Mouse (Mus musculus) heart, embryonic 10.5 days (tissue): ENCODE results near the gene Uso1. TPM values are rescaled to one million over a fixed set of nuclear protein-coding genes. Genes with fewer than 3 reads are reported as not detected.

ENCODE experiments used
- DNase-seq: peaks from one replicate; pipeline ENCODE4 v3.0.0-alpha.2; 2017; ENCODE audit warnings: low spot score
- H3K27ac ChIP-seq: fragments of 300-500 bp; sonication (generic); 2 replicates; pipeline ENCODE4 v1.5.1; 2016; ENCODE audit warnings: mild to moderate bottlenecking
- H3K27me3 ChIP-seq: fragments of 300-500 bp; sonication (generic); 2 replicates; pipeline ENCODE4 v1.6.1; 2016; ENCODE audit warnings: mild to moderate bottlenecking; ENCODE audit not compliant: poor library complexity, insufficient read depth, severe bottlenecking
- H3K36me3 ChIP-seq: fragments of 300-500 bp; sonication (generic); 2 replicates; pipeline ENCODE4 v1.6.1; 2016; ENCODE audit warnings: mild to moderate bottlenecking, moderate library complexity
- H3K4me1 ChIP-seq: fragments of 300-500 bp; sonication (generic); 2 replicates; pipeline ENCODE4 v1.6.1; 2016; ENCODE audit warnings: mild to moderate bottlenecking
- H3K4me3 ChIP-seq: fragments of 300-500 bp; sonication (generic); 2 replicates; pipeline ENCODE4 v1.5.1; 2016; ENCODE audit warnings: mild to moderate bottlenecking, moderate library complexity
- H3K9me3 ChIP-seq: fragments of 300-500 bp; sonication (generic); 2 replicates; pipeline ENCODE4 v1.6.1; 2016; ENCODE audit warnings: mild to moderate bottlenecking, moderate library complexity
- WGBS: fragments of 180-500 bp; shearing (Covaris S2); methylation state at CpG from one replicate; pipeline ENCODE4 v1.1.7; 2016; 5-methylcytosine and 5-hydroxymethylcytosine counted together
- polyA plus RNA-seq: library from polyadenylated mRNA; unstranded; fragments of >200 nt; fragmentation: Nextera tagmentation; extraction: Ambion mirVana; gene quantifications from 2 replicates; pipeline ENCODE4 v1.2.1, GENCODE M21; 2016

The Uso1 gene
- polyA plus RNA-seq, 1 experiment from 2014 or later = 48.9 TPM

- peaks cover 8% of the 10 kb centered on the region; the same call in 1 of the 2 replicates for H3K4me1 ChIP-seq
- no peak for DNase-seq
- 0 out of 2 replicates have a peak overlapping the region, but pooled peaks have one; percentile 13 for H3K27ac ChIP-seq
- no peaks in the 10 kb centered on the region for H3K27me3 ChIP-seq
- WGBS = 13% methylated on average over 6 of the region's 6 CpGs
- no peaks in the 10 kb centered on the region for H3K9me3 ChIP-seq
- peak overlapping the region; percentile 46 for H3K4me3 ChIP-seq
- H3K36me3 ChIP-seq = no peaks in the 10 kb centered on the region
These were observed 25.6 kb upstream of the Uso1 start for GRCm38 (mm10) chr5:92112175-92112574.

DNA sequence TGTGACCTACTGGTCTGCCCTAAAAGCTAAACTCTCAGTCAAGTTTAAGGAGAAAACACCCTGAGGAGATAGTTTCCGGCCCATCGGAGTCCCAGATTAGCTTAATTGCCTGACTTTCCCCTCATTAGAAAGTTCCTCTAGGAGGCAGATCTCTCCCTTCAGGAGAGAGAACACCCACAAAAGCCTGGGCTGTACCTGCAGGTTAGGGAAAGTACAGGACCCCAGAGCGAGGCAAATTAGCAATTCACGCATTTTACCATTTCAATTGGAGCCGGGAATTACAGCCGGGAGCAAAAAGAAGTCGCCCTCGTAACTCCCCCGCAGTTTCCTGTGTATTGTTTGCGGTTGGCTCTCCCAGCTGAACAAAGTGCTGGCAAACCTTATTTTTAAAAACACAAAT lies 25.2 kb upstream of the Uso1 start:
- 4% methylated on average over 10 of the region's 10 CpGs for WGBS
- peak overlapping the region; percentile 46 for H3K4me3 ChIP-seq

DNA sequence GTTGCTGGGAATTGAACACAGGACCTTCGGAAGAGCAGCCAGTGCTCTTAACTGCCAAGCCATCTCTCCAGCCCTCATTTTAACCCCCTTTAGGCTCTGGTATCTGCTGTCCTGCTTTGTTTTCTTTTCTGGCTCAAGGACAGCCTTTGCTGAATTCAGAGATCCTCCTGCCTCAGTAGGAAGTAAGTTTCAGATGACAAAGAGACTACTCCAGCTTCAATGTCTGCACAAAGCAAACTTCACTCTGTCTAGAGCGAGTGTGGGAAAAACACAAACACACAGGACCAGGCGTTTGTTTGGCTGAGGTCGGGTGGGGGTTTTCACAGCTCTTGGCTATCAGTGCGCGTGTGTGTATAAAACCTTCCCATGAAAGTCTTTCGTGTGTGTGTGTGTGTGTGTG lies 24.3 kb upstream of the Uso1 start:
- Histone ChIP-seq H3K4me3 (no peak overlapping the region), H3K27me3 (no peaks in the 10 kb centered on the region), H3K9me3 (no peaks in the 10 kb centered on the region), H3K36me3 (no peaks in the 10 kb centered on the region), H3K27ac (no peak overlapping the region), H3K4me1 (peaks cover 8% of the 10 kb centered on the region; the same call in 1 of the 2 replicates)
- WGBS = 80% methylated on average over 7 of the region's 7 CpGs
- no peak for DNase-seq

More for the DNA sequence above, 25.2 kb upstream of the Uso1 start:
- Histone ChIP-seq H3K27ac (0 out of 2 replicates have a peak overlapping the region, but pooled peaks have one; percentile 13), H3K36me3 (no peaks in the 10 kb centered on the region), H3K4me1 (peaks cover 8% of the 10 kb centered on the region; the same call in 1 of the 2 replicates), H3K9me3 (no peaks in the 10 kb centered on the region), H3K27me3 (no peaks in the 10 kb centered on the region)
- no peak for DNase-seq

DNA sequence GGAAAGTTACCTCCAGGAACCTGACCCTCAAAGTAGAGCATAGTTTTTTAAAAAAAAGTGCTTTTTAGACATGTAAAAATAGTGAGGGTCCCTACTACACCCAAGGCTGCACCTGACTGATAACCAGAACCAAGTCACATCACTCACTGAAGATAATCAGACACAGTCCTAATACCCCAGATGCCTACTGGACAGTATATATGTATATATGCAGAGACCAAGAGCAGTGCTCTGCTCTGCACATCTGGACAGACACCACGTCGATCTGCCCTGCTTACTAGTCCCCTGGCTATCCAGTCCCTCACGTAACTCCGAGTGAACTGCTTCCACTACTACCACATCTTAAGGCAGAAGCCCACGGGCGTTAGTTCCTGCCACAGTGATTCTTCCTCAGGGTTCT lies 23.5 kb upstream of the Uso1 start:
- Histone ChIP-seq H3K4me1 (peaks cover 8% of the 10 kb centered on the region; the same call in 1 of the 2 replicates), H3K4me3 (no peak overlapping the region), H3K36me3 (no peaks in the 10 kb centered on the region), H3K27ac (no peak overlapping the region), H3K9me3 (no peaks in the 10 kb centered on the region), H3K27me3 (no peaks in the 10 kb centered on the region)
- WGBS = 78% methylated on average over 6 of the region's 6 CpGs
- DNase-seq = no peak

- Histone ChIP-seq H3K27ac (no peak overlapping the region), H3K27me3 (no peaks in the 10 kb centered on the region), H3K4me1 (peaks cover 8% of the 10 kb centered on the region; the same call in 1 of the 2 replicates), H3K4me3 (no peak overlapping the region), H3K9me3 (no peaks in the 10 kb centered on the region), H3K36me3 (no peaks in the 10 kb centered on the region)
- DNase-seq = no peak
- 67% methylated on average over 2 of the region's 2 CpGs for WGBS
These were observed 22.8 kb upstream of the Uso1 start for GRCm38 (mm10) chr5:92114939-92115338.

DNA sequence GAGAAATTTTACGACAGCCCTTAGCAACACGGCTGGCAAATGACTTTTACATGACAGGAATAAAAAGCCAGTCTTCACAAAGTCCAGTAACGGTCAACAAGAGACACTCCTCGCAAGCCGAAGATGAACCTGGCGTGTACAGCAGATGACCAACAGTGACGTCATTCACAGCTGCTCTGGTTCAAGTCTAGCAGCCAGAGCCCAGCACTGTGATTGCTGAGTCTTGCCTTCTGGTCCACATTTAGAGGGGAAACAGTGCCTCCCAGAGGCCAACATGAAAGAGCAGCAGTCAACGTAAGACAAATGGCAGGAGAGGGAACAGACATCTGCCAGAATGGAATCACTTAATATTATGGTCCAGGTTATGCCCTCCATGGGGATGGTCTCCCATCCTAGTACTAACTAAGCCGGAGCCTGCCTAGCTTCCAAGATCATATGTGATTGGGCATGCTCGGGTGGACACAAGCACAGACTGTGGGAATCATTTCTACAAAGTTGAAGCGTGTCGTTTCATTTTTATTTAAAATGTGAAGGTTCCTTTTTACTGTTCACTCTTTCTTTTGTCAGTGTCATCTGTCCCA lies 19.8 kb upstream of the Uso1 start:
- Histone ChIP-seq H3K36me3 (0 out of 2 replicates have a peak, but pooled peaks cover 2% of the 10 kb centered on the region), H3K27ac (no peak overlapping the region), H3K4me1 (no peaks in the 10 kb centered on the region), H3K4me3 (no peak overlapping the region), H3K9me3 (no peaks in the 10 kb centered on the region), H3K27me3 (no peaks in the 10 kb centered on the region)
- peak; percentile 89 for DNase-seq
- 48% methylated on average over 12 of the region's 12 CpGs for WGBS

DNA sequence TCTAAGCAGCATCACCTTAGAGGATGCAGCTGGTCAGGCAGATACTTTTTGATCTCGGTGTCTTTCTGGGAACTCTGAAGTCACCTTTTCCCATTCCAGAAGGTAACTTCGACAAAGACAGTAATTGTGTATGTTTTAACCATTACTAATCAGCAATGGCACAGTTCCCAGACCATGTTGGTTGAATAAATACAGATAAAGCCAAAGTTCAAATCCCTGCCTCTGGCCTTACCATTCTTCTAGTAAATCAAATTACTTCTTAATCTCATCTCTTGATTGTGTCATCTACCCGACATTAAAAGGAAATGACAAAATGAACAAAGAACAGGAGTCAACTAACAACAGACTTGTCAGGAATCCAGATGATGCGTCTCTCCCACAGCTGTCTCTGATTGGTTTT lies 16.1 kb upstream of the Uso1 start:
- Histone ChIP-seq H3K27ac (no peak overlapping the region), H3K36me3 (0 out of 2 replicates have a peak, but pooled peaks cover 7% of the 10 kb centered on the region), H3K4me1 (peaks cover under 1% of the 10 kb centered on the region), H3K4me3 (no peak overlapping the region), H3K27me3 (no peaks in the 10 kb centered on the region), H3K9me3 (no peaks in the 10 kb centered on the region)
- WGBS = 77% methylated on average over 4 of the region's 4 CpGs
- DNase-seq = no peak

- WGBS = 95% methylated on average over 3 of the region's 3 CpGs
- H3K27ac ChIP-seq = no peak overlapping the region
- DNase-seq = no peak
- no peak overlapping the region for H3K4me3 ChIP-seq
- H3K27me3 ChIP-seq = no peaks in the 10 kb centered on the region
- H3K36me3 ChIP-seq = 0 out of 2 replicates have a peak, but pooled peaks cover 7% of the 10 kb centered on the region
- H3K4me1 ChIP-seq = peaks cover 25% of the 10 kb centered on the region
- H3K9me3 ChIP-seq = no peaks in the 10 kb centered on the region
These were observed 12.3 kb upstream of the Uso1 start for GRCm38 (mm10) chr5:92125446-92125845.

- WGBS = 62% methylated on average over 9 of the region's 9 CpGs
- peaks cover 9% of the 10 kb centered on the region; the same call in 1 of the 2 replicates for H3K36me3 ChIP-seq
- no peak overlapping the region for H3K4me3 ChIP-seq
- peak overlapping the region; percentile 80 for H3K27ac ChIP-seq
- H3K4me1 ChIP-seq = peaks cover 25% of the 10 kb centered on the region
- peak; percentile 86 for DNase-seq
- H3K27me3 ChIP-seq = no peaks in the 10 kb centered on the region
- H3K9me3 ChIP-seq = no peaks in the 10 kb centered on the region
These were observed 10.6 kb upstream of the Uso1 start for GRCm38 (mm10) chr5:92127141-92127625.

- H3K36me3 ChIP-seq = peaks cover 9% of the 10 kb centered on the region; the same call in 1 of the 2 replicates
- 90% methylated on average over 10 of the region's 10 CpGs for WGBS
- no peaks in the 10 kb centered on the region for H3K9me3 ChIP-seq
- H3K4me3 ChIP-seq = no peak overlapping the region
- DNase-seq = no peak
- peaks cover 25% of the 10 kb centered on the region for H3K4me1 ChIP-seq
- H3K27ac ChIP-seq = peak overlapping the region; percentile 80
- no peaks in the 10 kb centered on the region for H3K27me3 ChIP-seq
These were observed 10.0 kb upstream of the Uso1 start for GRCm38 (mm10) chr5:92127751-92128150.

DNA sequence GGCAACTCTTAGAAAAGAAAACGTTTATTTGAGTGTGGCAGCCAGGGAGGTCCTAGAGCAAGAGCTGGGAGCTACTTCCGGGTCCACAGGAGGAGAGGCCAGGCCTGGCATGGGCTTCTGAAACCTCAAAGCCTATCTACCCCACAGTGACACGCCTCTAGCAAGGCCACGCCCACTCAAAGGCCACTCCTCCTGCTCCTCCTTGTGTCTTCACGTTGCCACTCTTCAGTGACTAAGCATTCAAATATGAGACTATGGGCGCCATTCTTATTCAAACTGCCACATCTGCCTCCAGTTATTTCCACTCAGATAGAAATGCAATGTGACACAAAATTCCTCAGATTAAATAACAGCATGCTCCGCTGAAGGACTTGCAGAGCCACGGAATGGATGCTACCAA lies 9.2 kb upstream of the Uso1 start:
- peak; percentile 95 for DNase-seq
- H3K27ac ChIP-seq = peak overlapping the region; percentile 80; the same call in 1 of the 2 replicates
- peaks cover 25% of the 10 kb centered on the region for H3K4me1 ChIP-seq
- peaks cover 12% of the 10 kb centered on the region; the same call in 1 of the 2 replicates for H3K36me3 ChIP-seq
- peak overlapping the region; percentile 44 for H3K4me3 ChIP-seq
- no peaks in the 10 kb centered on the region for H3K27me3 ChIP-seq
- no peaks in the 10 kb centered on the region for H3K9me3 ChIP-seq
- whole genome bisulfite sequencing = 10% methylated on average over 8 of the region's 8 CpGs

GRCm38 (mm10) chr5:92129321-92129768 lies 8.4 kb upstream of the Uso1 start:
- Histone ChIP-seq H3K9me3 (no peaks in the 10 kb centered on the region), H3K36me3 (peaks cover 12% of the 10 kb centered on the region; the same call in 1 of the 2 replicates), H3K27me3 (no peaks in the 10 kb centered on the region), H3K27ac (peak overlapping the region; percentile 80; the same call in 1 of the 2 replicates), H3K4me1 (peaks cover 25% of the 10 kb centered on the region), H3K4me3 (no peak overlapping the region)
- WGBS = 33% methylated on average over 1 of the region's 1 CpGs
- no peak for DNase-seq

DNA sequence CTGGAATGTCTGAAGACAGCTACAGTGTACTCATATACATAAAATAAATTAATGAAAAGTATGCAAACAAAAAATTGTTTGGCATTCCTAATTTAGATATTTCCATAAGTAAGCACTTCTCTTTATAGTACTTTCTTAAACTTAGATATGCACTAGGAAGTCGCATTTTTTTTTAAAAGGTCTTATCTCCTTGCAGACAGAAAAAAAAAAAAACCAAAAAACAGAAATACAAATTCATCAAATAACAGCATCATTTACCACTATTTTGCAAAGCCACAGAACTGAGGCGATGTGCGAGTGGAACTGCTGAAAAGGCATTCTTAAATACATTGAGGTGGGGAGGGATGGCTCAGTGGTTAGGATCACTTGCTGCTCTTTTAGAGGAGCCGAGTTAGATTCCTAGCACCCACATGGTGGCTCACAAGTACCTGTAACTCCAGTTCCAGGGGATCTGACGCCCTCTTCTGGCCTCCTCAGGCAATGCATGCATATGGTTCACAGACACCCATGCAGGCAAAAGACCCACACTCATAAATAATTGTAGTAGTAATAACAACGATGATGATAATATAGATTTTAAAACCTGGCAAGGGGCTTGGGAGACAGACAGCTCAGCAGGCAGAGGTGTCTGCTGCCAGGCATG lies 7.6 kb upstream of the Uso1 start:
- no peaks in the 10 kb centered on the region for H3K27me3 ChIP-seq
- peaks cover 25% of the 10 kb centered on the region for H3K4me1 ChIP-seq
- DNase-seq = no peak
- no peaks in the 10 kb centered on the region for H3K9me3 ChIP-seq
- no peak overlapping the region for H3K27ac ChIP-seq
- H3K4me3 ChIP-seq = no peak overlapping the region
- H3K36me3 ChIP-seq = peaks cover 7% of the 10 kb centered on the region; the same call in 1 of the 2 replicates
- WGBS = 86% methylated on average over 6 of the region's 6 CpGs
